Mouse (Mus musculus) G1E-ER4 (cell line): ENCODE data around the gene Aff1. TPM values are rescaled to one million over a fixed set of nuclear protein-coding genes. Genes with fewer than 3 reads are reported as not detected.

Experiments
- GATA1 ChIP-seq: IDR thresholded peaks from one replicate; pipeline ENCODE4 v1.8.0; 2012; ENCODE audit warnings: low read length, inconsistent platforms
- polyA plus RNA-seq: library from polyadenylated mRNA; stranded (reverse); fragments of >175 nt; gene quantifications from 2 replicates; pipeline ENCODE4 v1.2.3, GENCODE M21; 2012

Aff1 gene
- polyA plus RNA-seq, 1 experiment: 57.8 TPM

DNA sequence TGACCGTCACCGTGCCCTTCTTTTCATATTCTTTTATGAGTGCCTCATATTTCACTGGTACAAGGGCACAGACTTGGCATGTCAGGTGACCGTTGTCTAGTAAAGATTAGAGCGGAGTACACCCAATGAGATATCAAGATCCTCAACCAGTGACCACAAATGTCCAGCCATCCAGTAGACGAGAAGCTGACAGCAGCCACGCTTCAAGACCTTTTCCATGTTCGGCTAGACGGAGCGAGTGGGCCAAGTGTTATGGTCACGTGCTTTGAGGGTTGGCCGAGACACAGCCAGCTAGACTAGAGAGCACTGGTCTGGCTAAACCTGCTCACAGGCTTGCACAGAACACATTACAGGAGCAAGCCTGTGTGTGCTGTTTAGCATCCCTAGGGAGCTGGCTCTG lies 168.4 kb downstream of the Aff1 start:
- TF ChIP-seq GATA1: no peak

DNA sequence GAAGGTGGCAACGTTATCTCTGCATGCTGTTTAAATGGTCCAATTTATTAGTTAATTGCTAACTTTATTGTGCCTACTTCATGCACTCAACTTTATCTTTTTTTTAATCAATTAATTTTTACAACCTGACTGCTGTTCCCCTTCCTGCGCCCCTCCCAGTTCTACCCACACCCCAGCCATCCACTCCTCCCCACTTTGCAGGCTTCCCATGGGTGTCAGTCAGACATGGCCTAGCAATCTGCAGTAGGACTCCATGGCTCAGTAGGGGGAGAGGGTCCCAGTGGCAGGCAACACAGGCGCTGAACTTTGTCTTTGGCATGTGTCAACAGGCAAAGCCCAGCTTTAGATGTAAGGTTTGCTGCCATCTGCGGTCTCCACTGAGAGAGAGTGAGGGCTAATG lies 171.6 kb downstream of the Aff1 start:
- TF ChIP-seq GATA1: no peak

DNA sequence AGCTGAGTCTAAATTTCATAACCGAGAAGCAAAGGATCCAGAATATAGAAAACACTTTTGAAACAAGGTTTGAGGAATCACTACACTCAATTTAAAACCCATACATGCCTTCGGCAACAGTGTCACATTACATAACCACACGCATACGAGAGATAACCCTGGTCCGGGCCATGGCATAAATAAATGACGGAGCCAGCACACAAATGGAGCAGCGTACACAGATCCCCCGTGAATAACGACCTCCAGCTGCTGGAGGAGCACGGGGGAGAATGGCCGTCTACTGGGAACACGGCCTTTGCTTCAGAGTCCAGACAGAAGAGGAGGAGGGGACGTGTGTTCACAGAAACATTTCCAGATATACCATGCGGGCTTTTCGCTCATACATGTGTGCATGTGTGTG lies 197.6 kb downstream of the Aff1 start:
- TF ChIP-seq GATA1: no peak

DNA sequence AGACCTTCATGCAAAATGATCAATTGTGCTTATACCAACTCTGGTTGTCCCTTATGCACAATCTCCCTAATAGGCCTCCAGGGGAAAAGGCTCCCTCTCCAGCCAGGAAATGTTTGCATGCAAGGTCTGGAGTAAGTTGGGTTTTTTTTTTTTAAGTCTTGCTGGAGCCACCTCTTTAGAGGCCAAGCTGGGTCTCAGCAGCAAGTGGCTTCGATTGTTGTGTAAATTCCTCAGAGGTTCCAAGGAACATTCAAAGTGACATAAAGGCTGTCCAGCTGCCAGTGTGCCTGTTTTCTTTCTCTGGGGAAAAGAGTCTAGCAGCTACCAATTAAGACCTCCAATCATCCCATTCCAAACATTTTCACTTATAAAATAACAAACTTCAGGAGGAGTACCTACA lies 206.1 kb downstream of the Aff1 start:
- TF ChIP-seq GATA1: no peak

Other genes starting within 250 kb of the Aff1 start
- not detected in 2 replicates for gene Slc10a6, start 63.0 kb upstream of the Aff1 start, polyA plus RNA-seq
- gene 1700016H13Rik, start 36.4 kb upstream of the Aff1 start, polyA plus RNA-seq: not detected in 2 replicates
- 0.06 TPM in 2 replicates for gene Klhl8, start 218.9 kb downstream of the Aff1 start, polyA plus RNA-seq